Mouse (Mus musculus) megakaryocyte, embryonic 14.5 days (primary cell): ENCODE results near the gene Mkrn1.

Experiments used
- FLI1 ChIP-seq: IDR thresholded peaks from 2 replicates; pipeline ENCODE4 v1.6.1; 2012; ENCODE audit warnings: low read length, inconsistent platforms, mixed read lengths
- GATA1 ChIP-seq: IDR thresholded peaks from 3 replicates; pipeline ENCODE4 v1.6.1; 2012; ENCODE audit warnings: mixed read lengths, low read length, inconsistent platforms, borderline replicate concordance

GRCm38 (mm10) chr6:39430722-39431121 is 10.5 kb upstream of the Mkrn1 start:
- TF ChIP-seq GATA1 (no peak), FLI1 (no peak)
